Mouse (Mus musculus) small intestine, adult 2 months (tissue): ENCODE measurements around the gene Chd1l.

Experiments used
- CTCF ChIP-seq: fragments of 200-500 bp; IDR thresholded peaks from 2 replicates; pipeline ENCODE4 v1.5.1; 2012; ENCODE audit warnings: low read depth, mild to moderate bottlenecking, control low read depth, inconsistent platforms, low read length, moderate library complexity, mixed read lengths; ENCODE audit not compliant: insufficient replicate concordance, insufficient read length; ENCODE audit errors: extremely low read depth
- POLR2A ChIP-seq: fragments of 200-500 bp; IDR thresholded peaks from 2 replicates; pipeline ENCODE4 v1.6.1; 2012; ENCODE audit warnings: low read depth, mild to moderate bottlenecking, control low read depth, inconsistent platforms, low read length, moderate library complexity

GRCm38 (mm10) chr3:97653781-97654180 lies 43.8 kb upstream of the Chd1l start:
- TF ChIP-seq CTCF (no peak), POLR2A (no peak)
